Mouse (Mus musculus) spleen, adult 2 months (tissue): ENCODE measurements at regions not wholly inside any gene's neighbourhood (a gene's known extent, or its start where the extent isn't known, plus 50 kb on each side); places are given as distances from the start of the nearest gene placed in this dataset.

Experiments
- DNase-seq, 2 experiments: peaks; one replicate each; pipeline versions ENCODE4 v3.0.0 to v3.0.0-alpha.2; 2012 to 2021; ENCODE audit warnings: low spot score in 2 of 2, low read depth in 1 of 2
- H3K27ac ChIP-seq: fragments of 200-500 bp; 2 replicates; pipeline ENCODE4 v1.5.1; 2012; ENCODE audit warnings: low read length, inconsistent platforms; ENCODE audit not compliant: insufficient read depth
- H3K27me3 ChIP-seq: fragments of 200-500 bp; 2 replicates; pipeline ENCODE4 v1.6.1; 2012; ENCODE audit warnings: mild to moderate bottlenecking, moderate library complexity, low read length, inconsistent platforms; ENCODE audit not compliant: control insufficient read depth, insufficient read depth
- H3K36me3 ChIP-seq: fragments of 200-500 bp; 2 replicates; pipeline ENCODE4 v1.6.1; 2012; ENCODE audit warnings: mild to moderate bottlenecking, low read length, inconsistent platforms; ENCODE audit not compliant: control insufficient read depth, insufficient read depth
- H3K4me1 ChIP-seq: fragments of 200-500 bp; 2 replicates; pipeline ENCODE4 v1.6.1; 2011; ENCODE audit warnings: inconsistent platforms; ENCODE audit not compliant: control insufficient read depth, insufficient read depth, insufficient read length
- H3K4me3 ChIP-seq: fragments of 200-500 bp; 2 replicates; pipeline ENCODE4 v1.5.1; 2011; ENCODE audit warnings: mild to moderate bottlenecking, inconsistent platforms; ENCODE audit not compliant: insufficient read depth, insufficient read length; ENCODE audit errors: extremely low read depth
- CTCF ChIP-seq: fragments of 200-500 bp; IDR thresholded peaks from 2 replicates; pipeline ENCODE4 v1.5.1; 2011; ENCODE audit warnings: mild to moderate bottlenecking, inconsistent platforms; ENCODE audit not compliant: insufficient read depth, insufficient read length, insufficient replicate concordance; ENCODE audit errors: extremely low read depth
- POLR2A ChIP-seq: fragments of 200-500 bp; IDR thresholded peaks from 2 replicates; pipeline ENCODE4 v1.6.1; 2011; ENCODE audit warnings: low read depth, low read length, inconsistent platforms
- WGBS: fragments of 180-500 bp; shearing (Covaris S2); methylation state at CpG from one replicate; pipeline ENCODE4 v1.1.7; 2018; 5-methylcytosine and 5-hydroxymethylcytosine counted together

GRCm38 (mm10) chr6:98101023-98101422, 241.5 kb downstream of the Gm765 start:
- 89% methylated on average over 4 of the region's 4 CpGs for WGBS
- no peak for DNase-seq

GRCm38 (mm10) chr6:98099126-98099525, 243.4 kb downstream of the Gm765 start:
- WGBS: 92% methylated on average over 9 of the region's 9 CpGs
- Histone ChIP-seq H3K27me3 (no peaks in the 10 kb centered on the region), H3K4me1 (no peaks in the 10 kb centered on the region), H3K27ac (no peak overlapping the region), H3K36me3 (no peaks in the 10 kb centered on the region), H3K4me3 (no peak overlapping the region)
- DNase-seq: no peak
- TF ChIP-seq POLR2A: no peak
- TF ChIP-seq CTCF: no peak

More at GRCm38 (mm10) chr6:98101023-98101422, 241.5 kb downstream of the Gm765 start:
- Histone ChIP-seq H3K4me3 (no peak overlapping the region), H3K36me3 (no peaks in the 10 kb centered on the region), H3K27ac (no peak overlapping the region), H3K4me1 (no peaks in the 10 kb centered on the region), H3K27me3 (no peaks in the 10 kb centered on the region)
- TF ChIP-seq CTCF (no peak), POLR2A (no peak)

GRCm38 (mm10) chr6:98095243-98095642, 247.3 kb downstream of the Gm765 start:
- Histone ChIP-seq H3K27ac (no peak overlapping the region), H3K27me3 (no peaks in the 10 kb centered on the region), H3K36me3 (no peaks in the 10 kb centered on the region), H3K4me1 (no peaks in the 10 kb centered on the region), H3K4me3 (no peak overlapping the region)
- WGBS: 79% methylated on average over 4 of the region's 4 CpGs
- no peak for TF ChIP-seq POLR2A
- no peak for TF ChIP-seq CTCF
- no peak for DNase-seq

GRCm38 (mm10) chr6:98089185-98089584, 253.4 kb downstream of the Gm765 start:
- Histone ChIP-seq H3K27me3 (no peaks in the 10 kb centered on the region), H3K4me3 (no peak overlapping the region), H3K4me1 (no peaks in the 10 kb centered on the region), H3K27ac (no peak overlapping the region), H3K36me3 (no peaks in the 10 kb centered on the region)
- DNase-seq: peak in 1 of 2 experiments; percentile 9
- no peak for TF ChIP-seq POLR2A
- TF ChIP-seq CTCF: peak; percentile 20; the same call in 1 of the 2 replicates
- 60% methylated on average over 4 of the region's 4 CpGs for WGBS

- Histone ChIP-seq H3K4me3 (no peak overlapping the region), H3K4me1 (no peaks in the 10 kb centered on the region), H3K36me3 (no peaks in the 10 kb centered on the region), H3K27ac (no peak overlapping the region), H3K27me3 (no peaks in the 10 kb centered on the region)
- DNase-seq: no peak
- TF ChIP-seq CTCF (no peak), POLR2A (no peak)
- 80% methylated on average over 4 of the region's 4 CpGs for WGBS
These were observed 262.5 kb downstream of the Gm765 start for GRCm38 (mm10) chr6:98080076-98080475.
